Mouse (Mus musculus): ENCODE measurements at regions not wholly inside any gene's neighbourhood (a gene's known extent, or its start where the extent isn't known, plus 50 kb on each side); places are given as distances from the start of the nearest gene placed in this dataset.

- no peak for DNase-seq (ENCODE audit: low read depth, low spot score)
Measured at GRCm38 (mm10) chr10:105704472-105705235, 130.4 kb upstream of the Tmtc2 start.

GRCm38 (mm10) chr10:105693131-105693530 lies 118.9 kb upstream of the Tmtc2 start:
- DNase-seq (ENCODE audit: low read depth, low spot score) = peak; percentile 28

GRCm38 (mm10) chr10:105689388-105689787 lies 115.1 kb upstream of the Tmtc2 start:
- DNase-seq (ENCODE audit: low read depth, low spot score) = no peak

GRCm38 (mm10) chr10:105688879-105689278 lies 114.6 kb upstream of the Tmtc2 start:
- no peak for DNase-seq (ENCODE audit: low read depth, low spot score)

GRCm38 (mm10) chr10:105686876-105687275 lies 112.6 kb upstream of the Tmtc2 start:
- no peak for DNase-seq (ENCODE audit: low read depth, low spot score)

GRCm38 (mm10) chr10:105679598-105679997 lies 105.3 kb upstream of the Tmtc2 start:
- no peak for DNase-seq (ENCODE audit: low read depth, low spot score)

- DNase-seq (ENCODE audit: low read depth, low spot score) = no peak
Measured at GRCm38 (mm10) chr10:105666959-105667358, 92.7 kb upstream of the Tmtc2 start.

- no peak for DNase-seq (ENCODE audit: low read depth, low spot score)
Measured at GRCm38 (mm10) chr10:105660761-105661160, 86.5 kb upstream of the Tmtc2 start.

GRCm38 (mm10) chr10:105656788-105657187 lies 82.5 kb upstream of the Tmtc2 start:
- DNase-seq (ENCODE audit: low read depth, low spot score) = no peak

- DNase-seq (ENCODE audit: low read depth, low spot score) = no peak
Measured at GRCm38 (mm10) chr10:105652475-105652874, 78.2 kb upstream of the Tmtc2 start.

- peak; percentile 72 for DNase-seq (ENCODE audit: low read depth, low spot score)
Measured at GRCm38 (mm10) chr10:105639011-105639451, 64.8 kb upstream of the Tmtc2 start.

GRCm38 (mm10) chr10:105638500-105638899 lies 64.2 kb upstream of the Tmtc2 start:
- DNase-seq (ENCODE audit: low read depth, low spot score) = no peak

GRCm38 (mm10) chr10:105626842-105627241 lies 52.6 kb upstream of the Tmtc2 start:
- DNase-seq (ENCODE audit: low read depth, low spot score) = no peak

- no peak for DNase-seq (ENCODE audit: low read depth, low spot score)
Measured at GRCm38 (mm10) chr10:105625324-105625950, 51.2 kb upstream of the Tmtc2 start.

Measured in mesoderm, embryonic 11.5 days (tissue).